Comparison of ENCODE assay signal across 8 mouse cellular contexts in genomic region chr3:118562311-118562671, GRCm38 (mm10). TPM values are rescaled to one million over a fixed set of nuclear protein-coding genes. Genes with fewer than 3 reads are reported as not detected.
DNase-seq lines count a peak whose midpoint lies in the region; ATAC-seq and TF ChIP-seq lines count a peak whose summit lies in the region.

No protein-coding gene starts in this region.

- no peak for TF ChIP-seq POLR2A in spleen, adult 2 months (IDR thresholded peaks at IDR 0.05; ENCODE audit: low read depth, low read length)

- no peaks in the 10 kb centered on the region for H3K27me3 ChIP-seq in spleen, adult 2 months (ENCODE audit: control insufficient read depth, insufficient read depth, low read length)
- no peaks in the 10 kb centered on the region for H3K27me3 ChIP-seq in kidney, postnatal 0 days (ENCODE audit: insufficient read depth, low read length)
- H3K27me3 ChIP-seq in midbrain, postnatal 0 days (ENCODE audit: insufficient read depth, low read length), result no peaks in the 10 kb centered on the region

- peak; percentile 55 for DNase-seq in adrenal gland, adult 2 months
- no peak for DNase-seq in adrenal gland, postnatal 10 days
- DNase-seq in spleen, adult 2 months (ENCODE audit: low read depth in 1 of 2, low spot score in 2 of 2), result no peak
- DNase-seq in spleen, postnatal 36 days (ENCODE audit: low spot score in 2 of 2), result no peak
- DNase-seq in kidney, postnatal 0 days (ENCODE audit: low spot score), result peak; percentile 44
- DNase-seq in midbrain, postnatal 0 days (ENCODE audit: low spot score), result no peak
- DNase-seq in left cerebral cortex, postnatal 36 days (ENCODE audit: low spot score in 2 of 2), result no peak

- ATAC-seq in kidney, postnatal 0 days (replicated peaks; ENCODE audit: low FRiP score, low read depth), result peak; percentile 87
- peak; percentile 74 for ATAC-seq in midbrain, postnatal 0 days (ENCODE audit: low FRiP score)
- ATAC-seq in monocyte, adult 5-6 weeks (replicated peaks; ENCODE audit: insufficient number of reproducible peaks, low FRiP score, low TSS enrichment, poor library complexity, severe bottlenecking), result no peak

- H3K36me3 ChIP-seq in spleen, adult 2 months (ENCODE audit: control insufficient read depth, insufficient read depth, low read length), result no peaks in the 10 kb centered on the region
- no peaks in the 10 kb centered on the region for H3K36me3 ChIP-seq in kidney, postnatal 0 days (ENCODE audit: insufficient read depth, low read length)
- H3K36me3 ChIP-seq in midbrain, postnatal 0 days (ENCODE audit: insufficient read depth, low read length), result no peaks in the 10 kb centered on the region

- WGBS in spleen, adult 2 months, result 6% methylated on average over 16 of the region's 18 CpGs
- WGBS in kidney, postnatal 0 days, result 0% methylated on average over 16 of the region's 18 CpGs
- 1% methylated on average over 16 of the region's 18 CpGs for WGBS in midbrain, postnatal 0 days

- H3K4me2 ChIP-seq in kidney, postnatal 0 days (ENCODE audit: low read length), result peak overlapping the region; percentile 95
- peak overlapping the region; percentile 97 for H3K4me2 ChIP-seq in midbrain, postnatal 0 days (ENCODE audit: low read depth, low read length, poor library complexity, severe bottlenecking)

- peak overlapping the region; percentile 6; the same call in 1 of the 2 replicates for H3K4me3 ChIP-seq in spleen, adult 2 months (ENCODE audit: extremely low read depth, insufficient read depth, insufficient read length)
- H3K4me3 ChIP-seq in kidney, postnatal 0 days (replicated peaks; ENCODE audit: low read depth, low read length), result peak overlapping the region; percentile 77
- peak overlapping the region; percentile 72 for H3K4me3 ChIP-seq in midbrain, postnatal 0 days (ENCODE audit: low read depth, low read length)

- TF ChIP-seq CTCF in spleen, adult 2 months (IDR thresholded peaks at IDR 0.05; ENCODE audit: extremely low read depth, insufficient read depth, insufficient read length, insufficient replicate concordance), result no peak
- TF ChIP-seq CTCF in kidney, postnatal 0 days (IDR thresholded peaks at IDR 0.05; ENCODE audit: low read depth), result no peak
- TF ChIP-seq CTCF in midbrain, postnatal 0 days (IDR thresholded peaks at IDR 0.05), result no peak

- H3K9ac ChIP-seq in kidney, postnatal 0 days (ENCODE audit: low read depth, low read length), result peak overlapping the region; percentile 65
- H3K9ac ChIP-seq in midbrain, postnatal 0 days (replicated peaks; ENCODE audit: low read length, poor library complexity, severe bottlenecking), result peak overlapping the region; percentile 66

- H3K9me3 ChIP-seq in kidney, postnatal 0 days (replicated peaks; ENCODE audit: low read length), result no peaks in the 10 kb centered on the region
- H3K9me3 ChIP-seq in midbrain, postnatal 0 days (ENCODE audit: low read length), result no peaks in the 10 kb centered on the region

- no peaks in the 10 kb centered on the region for H3K4me1 ChIP-seq in spleen, adult 2 months (ENCODE audit: control insufficient read depth, insufficient read depth, insufficient read length)
- H3K4me1 ChIP-seq in kidney, postnatal 0 days (replicated peaks; ENCODE audit: insufficient read depth, low read length), result no peaks in the 10 kb centered on the region
- 0 out of 2 replicates have a peak, but pooled peaks cover 3% of the 10 kb centered on the region for H3K4me1 ChIP-seq in midbrain, postnatal 0 days (ENCODE audit: insufficient read depth, low read length)

- no peak overlapping the region for H3K27ac ChIP-seq in spleen, adult 2 months (ENCODE audit: insufficient read depth, low read length)
- H3K27ac ChIP-seq in kidney, postnatal 0 days, result no peak overlapping the region
- H3K27ac ChIP-seq in midbrain, postnatal 0 days (ENCODE audit: low read depth, low read length), result no peak overlapping the region

- intact Hi-C loops in left cerebral cortex, postnatal 36 days (cut with DNase I), result loop anchor here (5.0 kb wide), 1 partner anchor 130 kb away; no protein-coding TSS in a partner anchor

RNA-seq across cellular contexts. Expression of gene Dpyd, which starts 0.4 kb away (rescaled TPM):
- total RNA-seq in adrenal gland, adult 2 months (2021), result 10 to 100 TPM; 17.0 to 26.2 TPM
- 1.8 and 3.3 TPM in 2 replicates for polyA plus RNA-seq in adrenal gland, adult 2 months (2012; rRNA removed)
- 10 to 100 TPM; 32.8 to 38.4 TPM for total RNA-seq in adrenal gland, postnatal 10 days (2021)
- 0.26 and 0.60 TPM in 2 replicates for polyA plus RNA-seq in spleen, adult 2 months (2012; rRNA removed)
- 3.2 and 3.9 TPM in 2 replicates for polyA plus RNA-seq in kidney, postnatal 0 days (2015; fragmentation: Nextera tagmentation; extraction: Ambion mirVana)
- 4.5 and 5.9 TPM in 2 replicates for total RNA-seq in midbrain, postnatal 0 days (2014; rRNA removed)
- polyA plus RNA-seq in midbrain, postnatal 0 days (2015; fragmentation: Nextera tagmentation; extraction: Ambion mirVana), result 3.5 and 3.6 TPM in 2 replicates
- total RNA-seq in monocyte, adult 5-6 weeks (2017), result not detected in 3 replicates
- total RNA-seq in left cerebral cortex, postnatal 36 days (2021), result 10 to 100 TPM in 1 of 2 experiments, 1 to 10 TPM in 1; 6.3 to 15.4 TPM

Comparison
In these comparisons a context has a peak if more than half of its experiments do, and no peak if none do; other contexts are left out.
1. DNase-seq: peak in adrenal gland, adult 2 months (single experiment) and kidney, postnatal 0 days (single experiment); none in adrenal gland, postnatal 10 days (single experiment), spleen, adult 2 months (0 of 2), spleen, postnatal 36 days (0 of 2), midbrain, postnatal 0 days (single experiment) and left cerebral cortex, postnatal 36 days (0 of 2).
2. H3K4me3 ChIP-seq: peak in every context shown above with its lines; median percentile 77 in kidney, postnatal 0 days; 72 in midbrain, postnatal 0 days; 6 in spleen, adult 2 months.